Mouse (Mus musculus): ENCODE data around the gene Dvl2.

DNA sequence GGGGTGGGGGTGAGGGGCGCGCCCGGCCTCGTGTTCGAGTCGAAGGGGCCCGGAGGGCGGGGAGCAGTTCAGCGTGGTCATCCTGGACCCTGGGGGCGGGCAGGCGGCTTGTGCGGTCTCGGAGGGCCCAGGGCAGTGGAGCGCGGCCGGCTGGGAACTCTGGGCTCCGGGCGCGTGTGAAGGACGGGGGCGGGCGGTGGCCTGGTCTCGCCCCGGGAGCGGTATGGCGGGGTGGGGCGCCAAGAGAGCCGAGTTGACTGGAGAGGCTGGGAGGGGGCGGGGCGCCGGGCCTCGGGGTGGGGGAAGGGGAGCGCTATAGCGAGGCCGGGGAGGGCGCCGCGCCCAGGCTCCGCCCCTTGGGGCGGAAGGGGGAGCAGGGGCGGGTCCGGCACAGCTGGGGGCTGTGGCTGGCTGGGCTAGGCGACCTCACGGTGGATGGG, 3.3 kb upstream of the Dvl2 start:
- TF ChIP-seq FLI1 (IDR thresholded peaks at IDR 0.05; ENCODE audit: low read length) (no peak), GATA1 (IDR thresholded peaks at IDR 0.05; ENCODE audit: borderline replicate concordance, low read length) (no peak)
